Mouse (Mus musculus): ENCODE measurements around the gene Gpr82. TPM values are rescaled to one million over a fixed set of nuclear protein-coding genes. Genes with fewer than 3 reads are reported as not detected.

The Gpr82 gene
- polyA plus RNA-seq, 1 experiment from 2014 or later, result 0.45 TPM

DNA sequence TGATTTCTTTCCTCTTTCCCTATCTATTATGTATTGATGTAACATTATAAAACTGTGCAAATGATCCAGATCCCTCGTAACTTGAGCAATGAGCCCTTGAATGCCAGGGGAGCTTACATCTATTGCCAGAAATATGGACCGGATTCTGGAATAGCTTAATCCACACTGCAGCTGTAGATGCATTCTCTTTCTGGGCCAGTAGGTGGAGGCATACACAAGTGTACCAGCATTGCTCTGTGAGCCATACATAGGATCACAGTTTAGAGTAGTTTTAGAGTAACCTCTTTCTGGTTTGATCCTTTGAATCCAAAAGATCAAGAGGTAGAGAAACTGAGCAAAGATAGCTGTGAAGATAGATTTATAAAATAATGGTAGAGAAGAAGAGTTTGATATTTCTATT lies 49.0 kb downstream of the Gpr82 start:
- Histone ChIP-seq H3K4me2 (replicated peaks) (no peak overlapping the region), H3K4me1 (no peaks in the 10 kb centered on the region), H3K4me3 (no peak overlapping the region), H3K27me3 (no peaks in the 10 kb centered on the region), H3K9me3 (no peaks in the 10 kb centered on the region), H3K9ac (replicated peaks) (no peak overlapping the region), H3K36me3 (no peaks in the 10 kb centered on the region), H3K27ac (replicated peaks) (no peak overlapping the region)
- 39% methylated on average over 2 of the region's 2 CpGs for WGBS
- ATAC-seq (replicated peaks), result no peak; the same call in 1 of the 2 replicates

Small RNA genes within 50 kb of the gene (microRNA-seq; reads per million reads assigned to microRNA genes)
- not detected for gene Gm25246

Other genes starting within 250 kb of the Gpr82 start
- gene Nyx, start 195.3 kb upstream of the Gpr82 start, polyA plus RNA-seq (2015; fragmentation: Nextera tagmentation; extraction: Ambion mirVana), result 0.10 and 0.13 TPM in 2 replicates
- gene Gpr34, start 29.3 kb upstream of the Gpr82 start, polyA plus RNA-seq (2015; fragmentation: Nextera tagmentation; extraction: Ambion mirVana), result 3.4 and 3.5 TPM in 2 replicates
- 43.7 and 46.9 TPM in 2 replicates for gene Cask, start 190.0 kb downstream of the Gpr82 start, polyA plus RNA-seq (2015; fragmentation: Nextera tagmentation; extraction: Ambion mirVana)

All from forebrain, embryonic 15.5 days (tissue).